Mouse (Mus musculus) thymus, postnatal 10 days (tissue): Measurements from ENCODE around the gene Fbxl19.

Source experiments
- DNase-seq, 2 experiments: peaks; one replicate each; pipeline ENCODE4 v3.0.0; 2021; ENCODE audit warnings: low spot score in 2 of 2

Gene Fbxl19

DNA sequence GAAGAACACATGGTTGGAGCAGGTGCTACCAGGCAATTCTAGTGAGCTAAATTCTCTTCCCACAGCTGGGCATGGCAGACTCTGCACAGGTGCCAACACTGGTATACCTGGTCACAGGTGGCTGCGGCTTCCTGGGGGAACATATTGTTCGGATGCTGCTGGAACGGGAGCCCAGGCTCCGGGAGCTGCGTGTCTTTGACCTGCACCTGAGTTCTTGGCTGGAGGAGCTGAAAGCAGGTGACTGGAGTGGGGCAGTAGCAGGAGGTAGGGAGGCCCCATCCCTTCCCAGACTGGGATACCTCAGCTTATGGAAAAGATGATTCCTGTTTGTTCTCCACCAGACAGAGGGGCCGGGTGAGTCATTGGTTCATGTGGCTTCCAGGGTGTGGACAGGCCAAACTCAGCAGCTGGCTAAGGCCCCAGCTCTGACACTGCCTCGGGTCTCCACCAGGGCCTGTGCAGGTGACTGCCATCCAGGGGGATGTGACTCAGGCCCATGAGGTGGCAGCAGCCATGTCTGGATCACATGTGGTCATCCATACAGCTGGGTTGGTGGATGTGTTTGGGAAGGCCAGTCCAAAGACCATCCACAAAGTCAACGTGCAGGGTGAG lies 56.8 kb downstream of the Fbxl19 start:
- DNase-seq, result no peak

DNA sequence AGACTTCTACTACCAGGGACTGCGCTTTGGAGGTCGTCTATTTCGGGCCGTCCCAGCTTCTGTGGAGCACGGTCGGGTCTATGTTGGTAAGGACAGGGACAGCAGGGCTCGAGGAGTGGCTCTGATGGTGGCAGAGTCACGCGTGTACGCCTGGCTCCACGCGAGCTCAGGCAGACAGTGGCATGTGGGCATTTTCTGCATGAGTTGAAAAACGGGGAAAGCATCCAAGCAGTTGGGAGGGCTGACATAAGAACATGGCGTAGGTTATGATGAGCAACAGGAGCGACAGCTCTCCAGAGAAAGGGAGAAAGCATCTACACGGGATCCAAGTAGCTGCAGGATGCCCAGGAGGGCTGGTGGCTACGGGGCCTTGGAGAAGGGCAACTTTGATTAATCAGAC lies 58.0 kb downstream of the Fbxl19 start:
- DNase-seq, result no peak

DNA sequence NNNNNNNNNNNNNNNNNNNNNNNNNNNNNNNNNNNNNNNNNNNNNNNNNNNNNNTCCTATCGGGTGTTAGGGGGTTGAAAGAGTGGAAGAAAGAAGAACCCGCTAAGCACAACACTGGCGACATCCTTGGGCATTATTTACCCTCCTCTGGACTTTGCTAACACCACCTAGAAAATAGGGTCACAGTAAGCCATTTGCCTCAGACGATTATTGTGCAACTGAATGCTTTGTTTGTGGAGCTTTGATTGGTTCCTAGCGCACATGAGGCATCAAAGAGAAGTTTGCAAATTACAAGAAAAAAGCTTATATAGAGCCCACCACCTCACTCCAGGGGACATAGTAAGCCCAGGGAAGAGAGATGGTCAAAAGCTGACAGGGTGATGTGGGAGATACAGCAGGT lies 64.5 kb downstream of the Fbxl19 start:
- DNase-seq, result no peak

DNA sequence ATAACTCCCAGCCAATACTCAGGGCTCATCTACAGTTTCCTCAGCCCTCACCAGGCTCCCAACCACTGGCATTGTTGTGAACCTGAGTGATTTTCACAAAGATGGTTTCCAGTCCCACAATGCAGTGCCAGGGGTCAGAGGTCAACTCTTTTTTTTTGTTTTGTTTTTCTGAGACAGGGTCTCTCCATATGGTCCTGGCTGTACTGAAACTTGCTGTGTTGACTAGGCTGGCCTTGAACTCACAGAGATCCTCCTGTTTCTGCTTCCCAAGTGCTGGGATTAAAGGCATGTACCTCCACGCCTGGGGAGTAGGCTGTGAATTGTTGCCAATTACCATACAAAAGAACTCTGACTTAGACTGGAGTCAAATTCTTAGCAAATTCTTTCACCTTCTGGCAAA lies 65.5 kb downstream of the Fbxl19 start:
- no peak for DNase-seq

DNA sequence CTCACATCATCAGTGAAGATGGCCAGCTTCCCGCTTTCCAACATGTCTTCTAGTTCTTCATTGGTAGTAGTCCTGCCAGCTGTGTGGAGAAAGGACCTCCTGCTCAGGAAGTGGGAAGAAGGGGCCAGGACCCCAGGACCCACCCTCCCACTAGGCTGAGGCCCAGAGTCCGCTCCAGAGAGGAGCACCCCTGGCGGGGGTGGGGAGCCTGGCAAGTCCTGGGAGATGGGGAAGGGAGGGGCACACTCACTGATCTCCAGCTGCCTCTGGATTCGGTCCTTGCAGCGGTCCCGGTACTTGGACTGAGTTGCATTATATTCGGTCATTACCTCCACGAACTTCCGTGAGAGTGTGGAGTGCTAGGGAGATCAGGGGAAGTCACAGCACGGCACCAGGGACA lies 66.3 kb downstream of the Fbxl19 start:
- DNase-seq, result no peak

DNA sequence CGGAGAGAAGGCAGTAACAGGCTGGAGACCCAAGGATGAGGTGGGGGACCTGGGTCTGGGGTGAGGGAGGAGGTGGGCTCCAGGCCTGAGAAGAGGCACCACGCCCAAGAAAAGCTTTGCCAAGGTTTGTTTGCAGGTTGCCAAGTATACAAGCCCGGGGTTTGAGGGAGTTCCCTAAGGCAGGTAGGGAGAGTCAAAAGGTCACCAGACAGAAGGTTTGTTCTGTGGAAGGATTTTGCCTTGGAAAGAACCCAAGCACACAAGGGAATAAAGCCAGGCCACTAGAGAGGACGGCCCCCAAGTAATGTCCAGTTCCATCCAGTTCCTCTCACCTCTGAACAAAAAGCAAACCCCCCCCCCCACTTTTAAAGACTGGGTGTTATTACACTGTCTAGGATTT lies 66.9 kb downstream of the Fbxl19 start:
- DNase-seq, result no peak

DNA sequence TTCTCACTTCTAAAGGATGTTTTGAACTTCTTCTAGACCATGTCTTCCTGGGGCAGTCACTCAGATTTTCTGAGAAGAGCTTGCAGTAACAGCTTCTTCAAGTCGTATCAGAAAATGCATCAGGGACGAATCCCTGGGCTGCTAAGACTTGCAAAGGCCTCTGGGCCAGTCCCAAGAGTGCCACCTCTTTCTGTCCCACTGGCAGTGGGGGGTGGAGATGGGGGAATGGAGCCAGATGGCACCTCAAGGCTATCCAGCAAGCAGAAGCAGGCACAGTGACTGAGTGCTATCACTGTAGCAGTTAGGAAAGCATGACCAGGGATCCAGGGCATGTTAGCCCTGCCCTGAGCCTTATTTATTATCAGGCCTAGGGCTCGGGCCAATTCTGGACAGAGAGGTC lies 67.9 kb downstream of the Fbxl19 start:
- DNase-seq, result no peak

DNA sequence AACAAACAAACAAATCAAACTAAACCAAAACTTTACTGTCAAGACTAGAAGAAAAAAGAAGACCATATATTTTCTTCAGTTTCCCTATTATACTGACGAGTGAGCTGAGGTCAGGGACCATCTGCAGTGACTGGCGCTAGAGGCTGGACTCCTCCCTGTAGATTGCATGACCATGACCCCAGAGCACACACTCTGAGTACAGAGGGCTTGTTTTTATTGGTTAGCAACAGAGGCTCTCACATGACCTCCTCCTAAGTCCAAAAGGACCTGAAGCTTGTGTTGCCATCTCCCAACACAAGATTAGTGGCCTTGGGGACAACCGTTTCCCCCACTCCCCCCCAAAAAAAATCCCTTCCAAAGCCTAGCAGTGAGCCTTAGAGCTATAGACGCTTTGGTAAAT lies 69.5 kb downstream of the Fbxl19 start:
- DNase-seq, result no peak

DNA sequence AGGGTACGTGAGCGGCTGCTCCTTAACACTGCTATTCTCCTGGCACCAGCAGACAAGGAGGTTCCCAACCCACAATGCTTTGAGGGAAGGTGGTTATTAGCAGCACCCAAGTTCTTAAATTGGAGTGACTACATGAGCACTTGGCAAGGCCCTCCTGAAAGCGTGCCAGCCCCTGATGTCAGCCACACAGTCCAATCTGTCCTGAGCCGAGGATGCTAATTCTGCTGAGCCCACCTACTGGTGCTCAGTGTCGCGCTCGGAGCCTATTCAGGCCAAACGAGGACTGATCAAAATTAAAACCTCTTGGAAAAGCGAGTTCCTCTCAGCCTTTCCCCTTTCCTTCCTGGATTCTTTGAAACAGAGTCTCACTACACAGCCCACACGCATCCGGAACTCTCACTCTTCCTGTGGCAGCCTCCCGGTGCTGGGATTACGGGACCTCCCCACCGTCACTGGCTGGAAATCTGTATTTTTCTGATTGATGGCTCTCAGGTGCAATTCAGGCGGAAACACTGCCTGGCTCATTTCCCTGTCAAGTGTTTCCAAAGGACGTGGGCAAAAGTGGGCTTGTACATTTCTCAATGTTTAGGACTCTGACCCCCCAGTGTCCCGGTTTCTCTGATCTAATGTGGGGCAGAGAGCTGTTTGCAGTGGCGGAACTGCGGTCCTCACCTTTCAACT lies 70.0 kb downstream of the Fbxl19 start:
- DNase-seq, result no peak

DNA sequence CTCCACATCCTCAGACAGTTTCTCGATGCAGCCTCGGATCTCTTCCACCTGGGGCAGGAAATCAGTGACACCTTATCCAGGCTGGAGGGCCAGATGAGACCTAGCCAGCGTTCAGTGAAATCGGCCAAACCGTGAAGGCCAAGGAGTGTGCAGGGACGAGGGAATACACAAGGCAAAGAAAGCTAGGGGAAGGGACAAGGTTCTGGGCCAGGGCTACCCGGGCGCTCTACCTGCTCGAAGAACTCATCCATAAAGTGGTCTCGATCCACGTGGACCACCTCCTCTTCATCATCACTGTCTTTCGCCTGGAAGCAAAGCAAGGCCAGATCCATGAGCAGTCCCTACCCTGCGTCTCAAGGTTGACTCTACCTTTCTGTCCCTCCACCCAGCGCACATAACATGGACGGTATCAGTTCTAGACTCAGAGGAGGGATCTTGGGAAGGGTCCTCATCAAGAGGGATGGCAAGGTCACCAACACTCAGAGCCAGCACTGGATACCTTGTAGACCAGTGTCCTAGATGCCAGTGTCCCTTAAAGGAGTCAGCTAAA lies 70.8 kb downstream of the Fbxl19 start:
- no peak for DNase-seq

DNA sequence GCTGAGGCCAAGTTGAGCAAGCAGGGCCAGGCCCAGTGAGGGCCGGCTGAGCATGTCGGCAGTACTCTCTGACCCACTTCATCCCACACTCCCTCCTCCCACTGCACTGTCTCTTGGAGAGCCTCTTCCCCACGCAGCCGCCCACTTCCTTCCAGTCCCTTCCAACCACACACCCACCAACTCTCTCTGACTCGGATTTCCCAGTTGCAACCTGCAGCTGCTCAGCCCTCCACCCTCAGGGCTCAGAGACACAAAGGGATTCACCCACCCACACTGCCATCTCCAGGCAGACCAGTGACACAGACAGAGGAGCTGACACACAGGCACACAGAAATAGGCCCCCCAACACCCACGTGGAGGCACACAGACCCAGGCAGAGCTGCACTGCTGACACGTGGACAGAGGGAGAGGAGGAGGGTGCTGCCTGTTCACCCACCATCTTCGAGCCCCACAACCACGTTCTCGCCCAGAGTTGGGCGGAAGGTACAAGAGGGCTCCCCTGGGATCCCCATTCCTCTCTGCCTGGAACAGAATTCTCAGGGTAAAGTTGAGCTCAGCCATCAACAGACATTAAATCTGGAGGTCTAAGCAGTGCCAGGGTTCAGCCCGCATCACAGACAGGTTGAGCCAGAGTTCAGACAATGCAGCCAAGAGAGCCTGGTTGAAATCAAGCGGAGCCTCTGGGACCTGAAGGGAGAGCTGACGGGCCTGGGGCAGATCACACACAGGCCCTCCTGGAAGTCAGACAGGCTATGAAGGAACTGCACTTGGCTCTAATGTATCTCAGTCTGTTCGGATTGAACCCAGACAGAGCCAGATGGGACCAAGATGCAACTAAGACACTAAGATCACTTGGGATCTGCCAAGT lies 71.8 kb downstream of the Fbxl19 start:
- DNase-seq, result peak; percentile 55 to 62

DNA sequence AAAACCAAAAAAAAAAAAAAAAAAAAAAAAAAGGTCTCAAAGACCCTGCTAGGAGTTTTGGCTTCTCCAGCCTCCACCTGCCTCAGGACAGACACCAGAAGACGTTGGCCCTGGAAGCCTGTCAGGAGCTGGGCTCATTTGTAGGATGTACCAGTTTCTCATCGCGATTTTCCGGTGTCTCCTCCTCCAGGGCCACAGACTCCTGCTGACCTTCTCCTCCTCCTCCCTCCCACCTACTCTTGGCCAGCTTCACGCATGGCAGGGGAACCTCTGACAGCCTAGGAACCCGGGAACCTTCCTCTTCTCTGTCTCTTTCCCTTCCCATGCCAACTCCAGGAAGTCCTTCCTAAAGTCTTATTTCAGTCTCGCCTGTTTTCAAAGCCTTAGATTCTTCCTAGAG lies 72.7 kb downstream of the Fbxl19 start:
- no peak for DNase-seq

DNA sequence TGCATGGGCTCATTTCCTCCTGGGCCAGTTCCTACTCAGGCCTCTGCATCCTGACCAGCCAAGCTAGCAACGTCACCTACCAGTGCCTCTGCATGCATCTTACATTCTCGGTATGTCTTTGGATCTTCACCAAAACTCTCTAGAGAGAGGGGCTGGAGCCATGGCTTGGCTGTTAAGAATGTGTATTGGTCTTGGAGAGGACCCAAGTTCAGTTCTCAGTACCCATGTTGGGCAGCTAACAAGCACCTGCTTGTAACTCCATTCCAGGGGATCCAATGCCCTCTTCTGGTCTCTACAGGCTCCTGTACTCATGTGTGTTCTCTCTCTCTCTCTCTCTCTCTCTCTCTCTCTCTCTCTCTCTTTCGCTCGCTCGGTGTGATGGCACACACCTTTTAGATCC lies 73.4 kb downstream of the Fbxl19 start:
- no peak for DNase-seq
